In genomic region chr6:115743569-115743968, GRCm38 (mm10) we compare ENCODE assay signal across 10 mouse cellular contexts. TPM values are rescaled to one million over a fixed set of nuclear protein-coding genes. Genes with fewer than 3 reads are reported as not detected.
DNase-seq lines count a peak whose midpoint lies in the region; ATAC-seq lines count a peak whose summit lies in the region.
"Had no signal": no experiment of that assay in that cellular context is flagged by ENCODE, and none has a peak within 500 bp of the region (broad histone marks: within the 10 kb centered on the region; RNA-seq: fewer than 3 reads in every experiment).

No protein-coding gene starts in this region.

- no peaks in the 10 kb centered on the region for H3K27me3 ChIP-seq in liver, embryonic 11.5 days (replicated peaks; ENCODE audit: control insufficient read depth, insufficient read depth, low read length)
- H3K27me3 ChIP-seq: lung, embryonic 15.5 days had no signal

- intact Hi-C loops in left cerebral cortex, postnatal 10 days (cut with DNase I) = no loop called here

- H3K4me2 ChIP-seq in liver, embryonic 11.5 days = no peak overlapping the region
- H3K4me2 ChIP-seq: lung, embryonic 15.5 days had no signal

- peaks cover 9% of the 10 kb centered on the region; the same call in 1 of the 2 replicates for H3K4me1 ChIP-seq in liver, embryonic 11.5 days (replicated peaks; ENCODE audit: control insufficient read depth, insufficient read depth, low read length)
- H3K4me1 ChIP-seq: lung, embryonic 15.5 days had no signal

- DNase-seq in adrenal gland, adult 2 months = peak; percentile 43
- DNase-seq in adrenal gland, postnatal 4 days (ENCODE audit: low spot score in 2 of 2) = no peak
- peak; percentile 30 for DNase-seq in spleen, adult 12 weeks (ENCODE audit: low spot score)
- no peak for DNase-seq in spleen, adult 18-20 months
- DNase-seq in liver, embryonic 11.5 days (ENCODE audit: low spot score) = no peak
- DNase-seq in spleen, postnatal 4 days (ENCODE audit: low spot score in 2 of 2) = peak; percentile 64 to 76
- no peak for DNase-seq in yolk sac, embryonic 10.5 days (ENCODE audit: low spot score)
- no peak for DNase-seq in left cerebral cortex, postnatal 10 days (ENCODE audit: extremely low spot score in 1 of 2, low spot score in 2 of 2)

- WGBS in liver, embryonic 11.5 days = 5% methylated on average over 1 of the region's 1 CpGs

- no peak overlapping the region for H3K4me3 ChIP-seq in liver, embryonic 11.5 days (ENCODE audit: low read depth, low read length)
- H3K4me3 ChIP-seq: lung, embryonic 15.5 days had no signal

- peak; percentile 92 for ATAC-seq in liver, embryonic 11.5 days (replicated peaks; ENCODE audit: low FRiP score)

- no peaks in the 10 kb centered on the region for H3K36me3 ChIP-seq in liver, embryonic 11.5 days (ENCODE audit: control insufficient read depth, insufficient read depth, low read length)
- H3K36me3 ChIP-seq: lung, embryonic 15.5 days had no signal

- H3K9ac ChIP-seq in liver, embryonic 11.5 days (ENCODE audit: low read depth, low read length) = no peak overlapping the region
- H3K9ac ChIP-seq: lung, embryonic 15.5 days had no signal

- H3K9me3 ChIP-seq in liver, embryonic 11.5 days (ENCODE audit: control insufficient read depth, low read length) = no peaks in the 10 kb centered on the region
- H3K9me3 ChIP-seq: lung, embryonic 15.5 days had no signal

- no peak overlapping the region for H3K27ac ChIP-seq in liver, embryonic 11.5 days (ENCODE audit: low read depth, low read length)
- H3K27ac ChIP-seq: lung, embryonic 15.5 days had no signal

RNA-seq across cellular contexts. Expression of gene Tmem40, which starts 18.6 kb away (rescaled TPM):
- under 1 TPM in 1 of 2 experiments, not detected in 1; 0.35 TPM for total RNA-seq in adrenal gland, adult 2 months (2021)
- not detected in 2 replicates for polyA plus RNA-seq in adrenal gland, adult 2 months (2012; rRNA removed)
- 1 to 10 TPM; 1.2 to 1.5 TPM for total RNA-seq in adrenal gland, postnatal 4 days (2021)
- polyA plus RNA-seq in liver, embryonic 11.5 days (2014; fragmentation: Nextera tagmentation; extraction: Ambion mirVana) = 29.4 and 32.5 TPM in 2 replicates
- total RNA-seq in left cerebral cortex, postnatal 10 days (2021) = 1 to 10 TPM; 1.4 to 1.6 TPM
- polyA plus RNA-seq: C2C12 had no signal

RNA-seq across cellular contexts. Expression of gene Cand2, which starts 30.8 kb away (rescaled TPM):
- 10 to 100 TPM in 1 of 2 experiments, 1 to 10 TPM in 1; 8.9 to 16.1 TPM for total RNA-seq in adrenal gland, adult 2 months (2021)
- polyA plus RNA-seq in adrenal gland, adult 2 months (2012; rRNA removed) = 16.6 and 18.3 TPM in 2 replicates
- total RNA-seq in adrenal gland, postnatal 4 days (2021) = 10 to 100 TPM; 23.4 to 24.2 TPM
- polyA plus RNA-seq in liver, embryonic 11.5 days (2014; fragmentation: Nextera tagmentation; extraction: Ambion mirVana) = 20.3 and 22.0 TPM in 2 replicates
- 1 to 10 TPM; 2.7 to 3.7 TPM for total RNA-seq in left cerebral cortex, postnatal 10 days (2021)

Comparison
In these comparisons a context has a peak if more than half of its experiments do, and no peak if none do; other contexts are left out.
1. DNase-seq: peak in adrenal gland, adult 2 months (single experiment), spleen, adult 12 weeks (single experiment) and spleen, postnatal 4 days (2 of 2); none in adrenal gland, postnatal 4 days (0 of 2), spleen, adult 18-20 months (0 of 2), liver, embryonic 11.5 days (single experiment), yolk sac, embryonic 10.5 days (single experiment) and left cerebral cortex, postnatal 10 days (0 of 2).